Mouse (Mus musculus): Measurements from ENCODE around the gene Srgap2. TPM values are rescaled to one million over a fixed set of nuclear protein-coding genes. Genes with fewer than 3 reads are reported as not detected.

Gene Srgap2
- polyA plus RNA-seq, 1 experiment from 2014 or later: 16.7 TPM

- Histone ChIP-seq H3K4me2 (ENCODE audit: low read depth, low read length) (no peak overlapping the region), H3K4me3 (ENCODE audit: low read length) (no peak overlapping the region), H3K9ac (ENCODE audit: low read length) (no peak overlapping the region), H3K9me3 (ENCODE audit: control insufficient read depth, low read length) (no peaks in the 10 kb centered on the region), H3K27me3 (ENCODE audit: control insufficient read depth, insufficient read depth, low read depth, low read length) (no peaks in the 10 kb centered on the region), H3K36me3 (ENCODE audit: control insufficient read depth, insufficient read depth, low read length) (no peaks in the 10 kb centered on the region), H3K27ac (ENCODE audit: low read length) (peak overlapping the region; percentile 60), H3K4me1 (replicated peaks; ENCODE audit: control insufficient read depth, insufficient read depth, low read length) (peaks cover 10% of the 10 kb centered on the region)
- 45% methylated on average over 3 of the region's 3 CpGs for WGBS
- ATAC-seq (ENCODE audit: low read depth): no peak
Observed at GRCm38 (mm10) chr1:131511661-131512500, 15.3 kb downstream of the Srgap2 start.

GRCm38 (mm10) chr1:131511131-131511530 lies 16.0 kb downstream of the Srgap2 start:
- Histone ChIP-seq H3K9me3 (ENCODE audit: control insufficient read depth, low read length) (no peaks in the 10 kb centered on the region), H3K27ac (ENCODE audit: low read length) (no peak overlapping the region), H3K36me3 (ENCODE audit: control insufficient read depth, insufficient read depth, low read length) (no peaks in the 10 kb centered on the region), H3K4me2 (ENCODE audit: low read depth, low read length) (no peak overlapping the region), H3K9ac (ENCODE audit: low read length) (no peak overlapping the region), H3K4me1 (replicated peaks; ENCODE audit: control insufficient read depth, insufficient read depth, low read length) (peaks cover 10% of the 10 kb centered on the region), H3K4me3 (ENCODE audit: low read length) (no peak overlapping the region), H3K27me3 (ENCODE audit: control insufficient read depth, insufficient read depth, low read depth, low read length) (no peaks in the 10 kb centered on the region)
- no peak for ATAC-seq (ENCODE audit: low read depth)

GRCm38 (mm10) chr1:131501681-131502080 lies 25.5 kb downstream of the Srgap2 start:
- WGBS: 75% methylated on average over 1 of the region's 1 CpGs
- no peak overlapping the region for H3K27ac ChIP-seq (ENCODE audit: low read length)
- peaks cover 6% of the 10 kb centered on the region for H3K4me1 ChIP-seq (replicated peaks; ENCODE audit: control insufficient read depth, insufficient read depth, low read length)
- no peak overlapping the region for H3K4me3 ChIP-seq (ENCODE audit: low read length)
- H3K9ac ChIP-seq (ENCODE audit: low read length): no peak overlapping the region
- no peaks in the 10 kb centered on the region for H3K36me3 ChIP-seq (ENCODE audit: control insufficient read depth, insufficient read depth, low read length)
- H3K9me3 ChIP-seq (ENCODE audit: control insufficient read depth, low read length): no peaks in the 10 kb centered on the region
- no peak overlapping the region for H3K4me2 ChIP-seq (ENCODE audit: low read depth, low read length)
- no peaks in the 10 kb centered on the region for H3K27me3 ChIP-seq (ENCODE audit: control insufficient read depth, insufficient read depth, low read depth, low read length)
- ATAC-seq (ENCODE audit: low read depth): no peak

- ATAC-seq (ENCODE audit: low read depth): no peak
- H3K27me3 ChIP-seq (ENCODE audit: control insufficient read depth, insufficient read depth, low read depth, low read length): no peaks in the 10 kb centered on the region
- no peak overlapping the region for H3K27ac ChIP-seq (ENCODE audit: low read length)
- no peaks in the 10 kb centered on the region for H3K36me3 ChIP-seq (ENCODE audit: control insufficient read depth, insufficient read depth, low read length)
- H3K4me3 ChIP-seq (ENCODE audit: low read length): no peak overlapping the region
- no peak overlapping the region for H3K9ac ChIP-seq (ENCODE audit: low read length)
- 80% methylated on average over 1 of the region's 1 CpGs for WGBS
- no peaks in the 10 kb centered on the region for H3K9me3 ChIP-seq (ENCODE audit: control insufficient read depth, low read length)
- peaks cover 2% of the 10 kb centered on the region; the same call in 1 of the 2 replicates for H3K4me1 ChIP-seq (replicated peaks; ENCODE audit: control insufficient read depth, insufficient read depth, low read length)
- H3K4me2 ChIP-seq (ENCODE audit: low read depth, low read length): no peak overlapping the region
Observed at GRCm38 (mm10) chr1:131498231-131498630, 28.9 kb downstream of the Srgap2 start.

- Histone ChIP-seq H3K27ac (ENCODE audit: low read length) (no peak overlapping the region), H3K9ac (ENCODE audit: low read length) (no peak overlapping the region), H3K36me3 (ENCODE audit: control insufficient read depth, insufficient read depth, low read length) (no peaks in the 10 kb centered on the region), H3K4me3 (ENCODE audit: low read length) (no peak overlapping the region), H3K4me2 (ENCODE audit: low read depth, low read length) (no peak overlapping the region), H3K9me3 (ENCODE audit: control insufficient read depth, low read length) (no peaks in the 10 kb centered on the region), H3K27me3 (ENCODE audit: control insufficient read depth, insufficient read depth, low read depth, low read length) (no peaks in the 10 kb centered on the region), H3K4me1 (replicated peaks; ENCODE audit: control insufficient read depth, insufficient read depth, low read length) (no peaks in the 10 kb centered on the region)
- ATAC-seq (ENCODE audit: low read depth): no peak
- whole genome bisulfite sequencing: 53% methylated on average over 4 of the region's 4 CpGs
Observed at GRCm38 (mm10) chr1:131493966-131494898, 32.9 kb downstream of the Srgap2 start.

GRCm38 (mm10) chr1:131492360-131492759 lies 34.8 kb downstream of the Srgap2 start:
- ATAC-seq (ENCODE audit: low read depth): no peak
- WGBS: 56% methylated on average over 2 of the region's 2 CpGs
- H3K9me3 ChIP-seq (ENCODE audit: control insufficient read depth, low read length): no peaks in the 10 kb centered on the region
- no peaks in the 10 kb centered on the region for H3K4me1 ChIP-seq (replicated peaks; ENCODE audit: control insufficient read depth, insufficient read depth, low read length)
- H3K36me3 ChIP-seq (ENCODE audit: control insufficient read depth, insufficient read depth, low read length): no peaks in the 10 kb centered on the region
- H3K4me3 ChIP-seq (ENCODE audit: low read length): no peak overlapping the region
- H3K4me2 ChIP-seq (ENCODE audit: low read depth, low read length): no peak overlapping the region
- H3K27ac ChIP-seq (ENCODE audit: low read length): no peak overlapping the region
- H3K9ac ChIP-seq (ENCODE audit: low read length): no peak overlapping the region
- H3K27me3 ChIP-seq (ENCODE audit: control insufficient read depth, insufficient read depth, low read depth, low read length): no peaks in the 10 kb centered on the region

- H3K4me3 ChIP-seq (ENCODE audit: low read length): no peak overlapping the region
- no peak overlapping the region for H3K4me2 ChIP-seq (ENCODE audit: low read depth, low read length)
- H3K9me3 ChIP-seq (ENCODE audit: control insufficient read depth, low read length): no peaks in the 10 kb centered on the region
- H3K9ac ChIP-seq (ENCODE audit: low read length): no peak overlapping the region
- WGBS: 43% methylated on average over 4 of the region's 4 CpGs
- ATAC-seq (ENCODE audit: low read depth): no peak
- H3K36me3 ChIP-seq (ENCODE audit: control insufficient read depth, insufficient read depth, low read length): no peaks in the 10 kb centered on the region
- no peaks in the 10 kb centered on the region for H3K27me3 ChIP-seq (ENCODE audit: control insufficient read depth, insufficient read depth, low read depth, low read length)
- H3K4me1 ChIP-seq (replicated peaks; ENCODE audit: control insufficient read depth, insufficient read depth, low read length): no peaks in the 10 kb centered on the region
- no peak overlapping the region for H3K27ac ChIP-seq (ENCODE audit: low read length)
Observed at GRCm38 (mm10) chr1:131491579-131491978, 35.6 kb downstream of the Srgap2 start.

- H3K4me2 ChIP-seq (ENCODE audit: low read depth, low read length): no peak overlapping the region
- no peak overlapping the region for H3K9ac ChIP-seq (ENCODE audit: low read length)
- no peaks in the 10 kb centered on the region for H3K36me3 ChIP-seq (ENCODE audit: control insufficient read depth, insufficient read depth, low read length)
- H3K9me3 ChIP-seq (ENCODE audit: control insufficient read depth, low read length): no peaks in the 10 kb centered on the region
- peaks cover 3% of the 10 kb centered on the region for H3K4me1 ChIP-seq (replicated peaks; ENCODE audit: control insufficient read depth, insufficient read depth, low read length)
- no peak overlapping the region for H3K27ac ChIP-seq (ENCODE audit: low read length)
- ATAC-seq (ENCODE audit: low read depth): no peak
- no peaks in the 10 kb centered on the region for H3K27me3 ChIP-seq (ENCODE audit: control insufficient read depth, insufficient read depth, low read depth, low read length)
- 71% methylated on average over 3 of the region's 3 CpGs for WGBS
- H3K4me3 ChIP-seq (ENCODE audit: low read length): no peak overlapping the region
Observed at GRCm38 (mm10) chr1:131489312-131489711, 37.8 kb downstream of the Srgap2 start.

All from lung, embryonic 16.5 days (tissue).